Mouse (Mus musculus) cerebellum, postnatal 10 days (tissue): ENCODE results near the gene Nfatc3.

ENCODE experiments used
- DNase-seq, 2 experiments: peaks; one replicate each; pipeline ENCODE4 v3.0.0; 2021; ENCODE audit warnings: mixed read lengths in 2 of 2

The Nfatc3 gene

GRCm38 (mm10) chr8:106059613-106060371, 1.2 kb downstream of the Nfatc3 start:
- peak in 1 of 2 experiments; percentile 65 for DNase-seq

GRCm38 (mm10) chr8:106060521-106060920, 1.9 kb downstream of the Nfatc3 start:
- no peak for DNase-seq

GRCm38 (mm10) chr8:106061686-106062085, 3.0 kb downstream of the Nfatc3 start:
- DNase-seq, result no peak

- DNase-seq, result no peak
Observed at GRCm38 (mm10) chr8:106063046-106063445, 4.4 kb downstream of the Nfatc3 start.

GRCm38 (mm10) chr8:106066721-106067120, 8.1 kb downstream of the Nfatc3 start:
- no peak for DNase-seq

GRCm38 (mm10) chr8:106069565-106069964, 10.9 kb downstream of the Nfatc3 start:
- DNase-seq, result peak in 1 of 2 experiments; percentile 24

- no peak for DNase-seq
Observed at GRCm38 (mm10) chr8:106072113-106072512, 13.5 kb downstream of the Nfatc3 start.

GRCm38 (mm10) chr8:106074236-106074635, 15.6 kb downstream of the Nfatc3 start:
- no peak for DNase-seq

- DNase-seq, result no peak
Observed at GRCm38 (mm10) chr8:106074659-106075058, 16.0 kb downstream of the Nfatc3 start.

- peak; percentile 27 to 49 for DNase-seq
Observed at GRCm38 (mm10) chr8:106075161-106075862, 16.7 kb downstream of the Nfatc3 start.

- DNase-seq, result no peak
Observed at GRCm38 (mm10) chr8:106075863-106076174, 17.2 kb downstream of the Nfatc3 start.

- DNase-seq, result peak; percentile 50 to 56
Observed at GRCm38 (mm10) chr8:106076612-106077011, 18.0 kb downstream of the Nfatc3 start.

- no peak for DNase-seq
Observed at GRCm38 (mm10) chr8:106077452-106078067, 18.9 kb downstream of the Nfatc3 start.

- DNase-seq, result no peak
Observed at GRCm38 (mm10) chr8:106102321-106102720, 43.7 kb downstream of the Nfatc3 start.

- no peak for DNase-seq
Observed at GRCm38 (mm10) chr8:106103888-106104287, 45.2 kb downstream of the Nfatc3 start.

- DNase-seq, result no peak
Observed at GRCm38 (mm10) chr8:106106193-106106592, 47.6 kb downstream of the Nfatc3 start.

- peak in 1 of 2 experiments; percentile 7 for DNase-seq
Observed at GRCm38 (mm10) chr8:106108080-106108479, 49.4 kb downstream of the Nfatc3 start.

GRCm38 (mm10) chr8:106108729-106109128, 50.1 kb downstream of the Nfatc3 start:
- DNase-seq, result no peak

GRCm38 (mm10) chr8:106112041-106112440, 53.4 kb downstream of the Nfatc3 start:
- DNase-seq, result no peak

GRCm38 (mm10) chr8:106112514-106112913, 53.9 kb downstream of the Nfatc3 start:
- DNase-seq, result no peak

GRCm38 (mm10) chr8:106115897-106116296, 57.3 kb downstream of the Nfatc3 start:
- peak; percentile 53 to 64 for DNase-seq

- no peak for DNase-seq
Observed at GRCm38 (mm10) chr8:106123443-106123842, 64.8 kb downstream of the Nfatc3 start.

- DNase-seq, result no peak
Observed at GRCm38 (mm10) chr8:106126055-106126454, 67.4 kb downstream of the Nfatc3 start.

GRCm38 (mm10) chr8:106127054-106127453, 68.4 kb downstream of the Nfatc3 start:
- no peak for DNase-seq
